Mouse (Mus musculus): ENCODE measurements around the gene Igf2bp2.
A peak's percentile ranks its signal among the peaks of the same experiment; 100 is the strongest.

Igf2bp2 gene

GRCm38 (mm10) chr16:22038554-22038953 is 124.5 kb downstream of the Igf2bp2 start:
- DNase-seq (ENCODE audit: low spot score), result no peak

DNA sequence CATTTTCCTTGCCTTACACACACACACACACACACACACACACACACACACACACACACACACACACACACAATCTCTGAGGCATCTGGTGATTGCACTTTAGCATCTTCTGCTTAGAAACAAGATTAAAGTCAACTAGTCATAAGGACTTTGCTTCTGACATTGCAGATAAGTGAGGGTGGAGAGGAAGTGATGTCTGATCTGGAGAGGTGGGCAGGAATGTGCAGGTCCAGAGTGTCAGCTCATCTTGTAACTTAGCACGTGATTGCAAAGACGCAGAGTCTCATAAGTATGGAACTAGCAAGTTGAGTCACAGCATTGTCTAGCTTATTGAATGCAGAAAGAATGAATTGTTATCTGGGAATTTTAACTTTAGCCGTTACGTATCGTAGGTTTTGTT is 135.6 kb downstream of the Igf2bp2 start:
- DNase-seq (ENCODE audit: low spot score), result no peak

DNA sequence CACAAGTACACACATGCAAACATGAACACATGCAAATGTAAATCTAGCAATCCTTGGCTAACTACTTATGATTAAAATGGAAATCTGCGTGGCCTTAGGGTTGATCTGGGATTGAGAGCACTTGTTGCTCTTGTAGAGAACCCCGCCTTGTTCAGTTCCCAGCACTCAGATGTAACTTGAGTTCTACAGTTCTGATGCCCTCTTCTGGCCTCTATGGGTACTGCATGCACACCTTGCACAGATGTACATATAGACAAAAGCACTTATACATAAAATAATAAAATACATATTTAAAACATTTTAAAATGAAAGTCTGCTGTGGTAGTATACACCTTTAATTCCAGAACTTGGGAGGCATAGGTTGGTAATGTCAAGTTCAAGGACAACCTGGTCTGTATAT is 141.0 kb downstream of the Igf2bp2 start:
- peak; percentile 52 for DNase-seq (ENCODE audit: low spot score)

- no peak for DNase-seq (ENCODE audit: low spot score)
Measured at GRCm38 (mm10) chr16:22015569-22015968, 147.5 kb downstream of the Igf2bp2 start.

GRCm38 (mm10) chr16:22009596-22009995 is 153.5 kb downstream of the Igf2bp2 start:
- no peak for DNase-seq (ENCODE audit: low spot score)

DNA sequence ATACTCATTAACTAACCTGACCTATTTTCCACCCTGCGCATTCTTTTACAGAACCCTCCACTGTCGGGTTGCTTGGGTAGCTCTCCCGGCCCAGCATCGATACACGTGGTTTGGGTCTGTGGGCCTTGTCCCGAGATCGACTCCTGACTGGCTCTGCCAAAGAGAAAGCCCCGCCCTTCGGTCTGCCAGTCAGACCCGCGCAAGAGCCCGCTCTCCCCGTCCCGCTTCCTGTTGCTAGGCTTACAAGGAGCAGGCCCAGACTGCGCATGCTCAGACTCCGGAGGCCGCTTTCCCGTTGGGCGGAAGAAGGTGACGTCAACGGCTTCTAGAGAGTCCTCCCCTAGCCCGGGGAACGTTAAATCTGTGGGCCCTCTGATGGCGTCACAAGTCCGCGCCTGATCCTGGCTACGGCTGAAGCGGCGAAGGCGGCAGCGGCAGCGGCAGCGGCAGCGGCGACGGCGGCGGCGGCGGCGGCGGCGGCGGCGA is 154.0 kb downstream of the Igf2bp2 start, which contains the start of gene Senp2:
Senp2 (plus strand) TSS at position 386 of the 486 bp plus-strand sequence.
- peak; percentile 100 for DNase-seq (ENCODE audit: low spot score)

Measured in testis, postnatal 10 days (tissue).